Mouse (Mus musculus): ENCODE results near the gene Eln.

GRCm38 (mm10) chr5:134688086-134688717 is 58.9 kb downstream of the Eln start, which contains the start of gene Limk1:
- TF ChIP-seq CTCF (IDR thresholded peaks at IDR 0.05; ENCODE audit: low read depth) (no peak), EP300 (optimal IDR thresholded peaks at IDR 0.05) (no peak)
